Mouse (Mus musculus) thymus, postnatal 4 days (tissue): ENCODE measurements around the gene Tesk2.
A peak's percentile ranks its signal among the peaks of the same experiment; 100 is the strongest.
"Not testable (repeated sequence)": the region's sequence is repeated elsewhere in the genome, so short reads cannot be mapped to it uniquely, and the experiment has no call there.

Source experiments
- DNase-seq: peaks from one replicate; pipeline ENCODE4 v3.0.0; 2021

The Tesk2 gene

DNA sequence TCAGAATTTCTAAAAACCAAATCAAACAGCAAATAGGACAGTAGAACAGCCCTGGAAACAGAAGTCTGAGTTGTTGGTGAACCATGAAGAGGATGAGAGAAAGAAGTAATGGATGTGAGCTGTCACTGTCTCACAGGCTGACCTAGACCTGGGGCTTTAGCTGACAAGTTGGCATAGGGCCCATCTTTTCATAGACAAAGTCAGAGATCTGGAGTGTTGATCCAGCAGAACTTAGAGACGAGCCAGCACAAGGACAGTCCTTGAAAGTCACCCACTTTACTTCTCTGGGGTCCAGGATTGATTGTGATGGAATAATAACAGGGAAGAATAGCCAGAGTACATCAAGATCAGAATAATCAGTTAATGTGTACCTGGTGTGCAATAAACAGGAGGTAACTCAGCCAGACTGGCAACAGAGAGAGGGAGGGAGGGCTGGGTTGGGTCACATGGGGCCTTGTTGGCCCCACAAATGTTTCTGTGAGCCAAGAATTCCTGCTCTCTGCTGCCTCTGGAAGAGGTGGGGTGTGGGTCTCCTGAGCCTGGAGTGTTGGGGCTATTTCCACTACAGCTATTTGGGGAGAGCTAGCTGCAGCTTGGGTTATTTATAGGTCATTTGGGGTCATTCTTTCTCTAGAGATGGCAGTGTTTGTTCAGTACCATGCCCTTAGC is 75.8 kb downstream of the Tesk2 start:
- no peak for DNase-seq

DNA sequence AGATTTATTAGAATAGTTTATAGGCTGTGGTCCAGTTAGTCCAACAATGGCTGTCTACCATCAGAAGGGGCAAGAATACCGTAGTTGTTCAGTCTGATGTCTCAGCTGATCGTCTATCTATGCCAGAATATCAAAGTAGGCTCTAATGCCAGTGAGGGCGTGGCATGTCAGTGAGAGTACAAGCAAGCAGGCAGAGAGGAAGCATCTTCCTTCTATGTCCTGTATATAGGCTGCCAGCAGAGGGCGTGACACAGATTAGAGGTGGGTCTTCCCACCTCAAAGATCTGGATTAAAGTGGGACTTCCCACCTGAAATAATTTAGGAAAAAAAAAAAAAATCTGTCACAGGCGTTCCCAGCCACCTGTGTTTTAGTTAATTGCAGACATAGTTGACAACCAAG is 79.2 kb downstream of the Tesk2 start:
- DNase-seq = peak; percentile 62

DNA sequence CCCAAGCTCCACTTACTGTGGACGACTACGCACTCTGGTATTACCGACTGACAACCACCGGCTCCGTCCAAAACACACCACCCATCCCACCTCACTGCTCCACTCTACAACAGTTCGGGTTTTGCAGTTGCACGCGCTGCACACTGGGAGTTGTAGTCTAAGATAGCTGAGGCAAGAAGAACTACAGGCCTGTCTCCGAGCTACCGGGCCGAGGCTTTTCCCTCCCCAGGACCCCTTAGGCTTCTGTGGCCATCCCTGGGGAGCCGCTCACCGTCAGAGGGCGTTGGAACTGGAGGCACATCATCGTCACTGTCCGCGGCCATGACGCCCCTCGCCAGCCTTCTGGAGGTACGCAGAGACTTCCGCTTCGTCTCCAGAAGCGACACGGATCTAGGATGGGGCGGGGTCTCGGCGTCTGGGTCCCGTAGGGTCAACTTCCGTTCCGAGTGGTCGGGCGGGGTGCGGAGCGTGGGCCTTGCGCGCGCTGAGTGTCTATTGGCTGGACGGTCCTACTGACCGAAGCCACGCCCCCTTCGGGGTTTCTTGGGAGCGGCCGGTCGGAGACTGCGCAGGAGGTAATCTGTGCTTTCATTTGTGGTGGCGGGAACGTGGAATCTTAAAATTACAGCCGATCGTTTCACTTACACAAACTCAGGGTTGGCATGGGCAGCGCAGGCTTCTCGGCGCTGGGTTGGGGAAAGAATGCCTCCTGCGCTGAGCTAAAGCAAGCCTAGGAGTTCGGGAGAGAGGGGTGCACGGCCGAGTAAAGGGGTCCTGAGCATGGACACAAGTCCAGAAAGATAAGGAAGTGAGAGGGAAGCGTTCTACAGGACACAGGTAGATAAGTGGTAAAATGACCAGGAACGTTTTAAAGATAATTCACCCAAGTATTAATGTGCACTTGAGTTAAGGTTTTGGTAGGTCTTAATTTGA is 86.7 kb downstream of the Tesk2 start, which contains the start of the genes Toe1 and Mutyh:
Gene Toe1, minus strand, starts transcription at position 444 of the 933 bp plus-strand sequence.
Gene Mutyh, plus strand, starts transcription at position 527 of the 933 bp plus-strand sequence.
- peak; percentile 92 for DNase-seq

DNA sequence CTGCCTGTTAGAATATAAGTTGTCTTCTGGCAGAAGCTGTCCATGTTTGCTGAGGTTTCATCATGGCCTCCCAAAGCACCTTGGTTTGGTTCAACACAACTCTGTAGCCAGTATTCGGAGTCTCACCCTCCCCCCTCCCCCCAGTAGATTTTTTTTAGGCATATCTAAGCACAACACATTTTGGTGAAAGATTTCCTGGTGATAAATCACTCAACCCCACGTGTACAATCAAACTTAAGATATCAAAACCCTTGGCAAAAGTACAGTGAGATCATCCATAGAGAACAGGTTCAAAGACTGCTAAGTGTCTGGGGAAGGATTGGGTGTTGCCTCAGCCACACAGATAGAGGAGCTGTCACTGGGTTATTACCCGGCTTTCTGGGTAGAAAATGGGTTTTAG is 90.3 kb downstream of the Tesk2 start:
- no peak for DNase-seq

DNA sequence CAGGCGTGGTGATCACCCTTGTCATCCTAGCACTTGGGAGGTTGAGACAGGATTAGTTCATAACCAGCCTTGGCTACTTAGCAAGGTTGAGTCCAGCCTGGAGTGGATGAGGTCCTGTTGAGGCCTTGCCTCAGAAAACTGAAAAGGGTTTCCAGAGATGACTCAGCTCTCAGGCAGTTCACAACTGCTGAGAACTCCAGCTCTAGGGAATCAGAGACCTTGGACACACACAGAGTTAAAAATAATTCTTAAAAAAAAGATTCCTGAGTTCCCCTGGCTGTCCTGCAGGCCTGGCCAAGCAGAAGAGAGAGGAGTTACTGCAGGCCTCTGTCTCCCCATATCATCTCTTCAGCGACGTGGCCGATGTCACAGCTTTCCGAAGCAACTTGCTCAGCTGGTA is 94.5 kb downstream of the Tesk2 start:
- no peak for DNase-seq

DNA sequence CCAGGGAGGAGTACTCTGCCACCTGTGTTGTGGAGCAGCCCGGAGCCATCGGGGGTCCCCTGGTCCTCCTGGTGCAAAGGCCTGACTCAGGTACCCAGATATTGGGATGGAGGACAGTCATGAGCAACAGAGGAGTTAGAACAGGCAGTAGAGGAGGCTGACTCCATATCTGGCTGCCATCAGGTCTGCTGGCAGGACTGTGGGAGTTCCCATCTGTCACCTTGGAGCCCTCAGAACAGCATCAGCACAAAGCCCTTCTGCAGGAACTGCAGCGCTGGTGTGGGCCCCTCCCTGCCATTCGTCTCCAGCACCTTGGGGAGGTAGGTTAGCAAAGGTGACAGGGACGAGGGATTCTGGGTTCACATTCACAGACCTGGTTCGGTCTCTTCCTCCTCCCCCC is 96.7 kb downstream of the Tesk2 start:
- no peak for DNase-seq

DNA sequence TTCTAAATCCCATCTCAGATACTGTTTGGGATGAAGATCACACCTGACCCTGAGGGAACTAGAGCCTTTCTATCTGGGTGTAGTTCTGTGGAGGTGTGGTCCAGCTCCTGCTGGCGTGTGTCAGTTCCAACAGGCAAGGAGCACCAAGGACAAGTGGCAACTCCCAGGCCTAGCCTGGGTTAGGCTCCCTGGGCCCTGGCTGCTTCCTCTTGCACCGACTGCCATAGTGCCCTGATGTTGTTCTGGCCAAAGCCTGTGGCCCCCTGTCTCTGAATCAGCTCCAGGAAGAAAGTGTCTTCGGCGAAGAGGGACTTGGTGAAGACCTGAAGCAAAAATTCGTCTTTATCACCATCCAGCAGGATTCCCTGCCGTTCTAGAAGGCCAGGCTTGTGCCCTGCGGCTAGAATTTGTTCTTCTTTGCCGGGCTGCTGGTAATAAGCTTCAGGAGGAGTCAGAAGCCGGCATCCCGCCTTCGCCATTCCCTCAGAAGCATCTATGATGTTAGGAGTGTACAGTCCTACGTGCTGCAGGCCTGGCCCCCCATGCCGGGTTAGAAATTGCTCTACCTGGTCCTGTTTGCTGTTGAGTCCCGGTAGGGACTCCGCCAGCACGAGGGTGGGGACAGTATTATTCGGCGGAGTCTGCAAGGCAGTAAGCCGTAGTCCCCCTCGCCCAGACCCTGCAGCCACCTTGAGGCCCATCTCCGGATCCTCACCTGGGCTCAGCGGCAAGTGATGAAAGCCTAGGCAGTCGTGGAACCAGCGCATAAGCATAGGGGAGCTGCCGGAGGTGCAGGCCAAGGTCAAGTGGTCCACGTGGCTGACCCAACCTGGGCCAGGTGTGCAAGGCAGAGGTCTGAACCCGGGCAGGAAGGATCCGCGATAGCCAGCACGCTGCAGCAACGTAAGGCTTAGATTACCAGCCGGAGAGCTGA is 99.5 kb downstream of the Tesk2 start:
- no peak for DNase-seq

DNA sequence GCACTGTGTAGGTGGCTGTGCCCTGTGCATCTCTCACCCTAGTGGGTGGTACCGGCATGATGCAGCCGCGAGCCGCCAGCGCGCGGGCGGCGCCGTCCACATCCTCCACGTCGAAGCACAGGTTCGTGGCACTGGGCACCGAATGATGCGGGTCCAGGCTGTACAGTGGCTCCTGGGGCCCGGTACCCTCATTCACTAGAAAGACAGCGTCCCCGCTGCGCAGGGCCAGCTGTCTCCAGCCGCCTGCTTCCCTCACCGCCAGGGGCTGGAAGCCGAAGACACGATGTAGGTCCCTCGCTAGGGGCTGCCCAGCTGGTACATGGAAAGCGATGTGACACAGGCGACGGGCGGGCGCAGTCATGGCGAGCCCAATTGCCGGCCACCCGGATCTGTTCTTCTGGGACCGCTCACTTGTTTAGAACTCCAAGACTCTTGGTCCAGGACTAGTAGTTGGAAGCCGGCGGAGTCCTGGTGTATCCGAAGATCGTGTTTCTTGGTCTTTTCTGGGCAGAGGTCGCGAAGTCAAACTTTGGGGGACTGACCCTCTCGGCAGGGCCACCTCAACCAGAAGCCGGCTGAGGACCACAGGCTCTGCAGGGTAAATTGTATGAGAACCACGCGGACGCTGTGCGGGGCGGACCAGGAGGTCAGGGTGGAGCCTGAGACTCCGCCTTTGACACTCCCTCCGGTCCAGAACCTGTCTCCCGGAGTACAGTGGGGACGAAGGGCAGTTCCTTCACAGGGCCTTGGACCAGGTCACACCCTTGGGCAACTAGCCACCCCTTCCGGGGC is 100.3 kb downstream of the Tesk2 start:
- peak; percentile 63 for DNase-seq

DNA sequence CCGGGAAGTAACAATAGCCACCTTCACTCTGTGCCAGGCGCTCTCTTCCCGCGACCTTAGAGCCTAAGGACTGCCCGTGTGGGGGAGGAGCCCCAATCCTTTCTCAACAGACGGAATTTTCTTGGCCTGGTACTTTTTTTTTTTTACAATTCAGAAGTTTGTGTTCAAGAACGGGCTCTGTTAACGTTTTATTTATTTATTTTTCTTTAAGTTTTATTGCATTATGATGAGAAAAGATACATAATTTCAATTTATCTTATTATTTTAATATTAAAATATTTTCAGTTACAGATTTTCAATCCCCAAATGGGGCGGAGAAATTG is 100.9 kb downstream of the Tesk2 start, which contains the start of gene Hpdl:
Gene Hpdl, minus strand, starts transcription at position 14 of the 323 bp plus-strand sequence.
- no peak for DNase-seq

DNA sequence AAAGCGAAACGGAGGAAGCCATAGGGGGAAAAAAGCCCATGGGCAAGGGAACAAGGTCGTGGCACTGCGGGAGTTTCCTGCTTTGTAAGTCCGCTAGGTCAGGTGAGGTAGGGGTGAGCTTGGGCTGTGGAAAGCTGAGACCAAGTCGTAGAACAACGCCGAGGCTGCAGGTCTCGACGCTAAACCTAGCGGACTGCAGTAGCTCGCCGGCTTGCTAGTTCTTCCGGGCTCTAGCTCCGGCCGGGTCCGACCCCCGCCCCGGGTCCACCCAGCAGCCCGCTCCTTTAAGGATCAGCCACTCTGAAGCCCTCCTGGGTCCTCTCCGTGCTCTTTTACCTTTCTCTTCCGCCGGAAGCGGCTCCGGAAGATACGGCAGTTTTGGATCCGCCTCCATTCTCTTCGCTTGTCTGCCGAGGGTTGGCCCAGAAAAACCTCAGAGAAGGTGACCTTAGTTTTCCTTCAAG is 103.8 kb downstream of the Tesk2 start:
- peak; percentile 80 for DNase-seq

DNA sequence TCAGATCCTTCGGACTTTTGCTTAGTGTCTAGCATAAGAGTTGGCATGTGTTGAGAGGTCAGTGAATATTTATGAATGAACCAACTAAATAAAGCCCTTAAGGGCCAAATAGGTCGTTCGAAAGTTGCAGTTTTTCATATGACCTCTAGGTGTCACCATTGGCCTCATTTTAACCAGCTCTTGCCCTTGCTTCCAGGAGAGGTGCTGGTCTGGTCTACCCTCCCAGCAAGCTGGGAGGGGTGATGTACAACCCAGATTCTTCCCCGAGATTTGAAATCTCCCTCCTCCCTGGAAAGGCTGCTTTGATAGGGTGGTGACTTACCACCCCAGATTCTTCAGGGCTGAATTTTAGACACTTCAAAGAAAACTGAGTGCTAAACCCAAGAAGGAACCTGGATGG is 107.1 kb downstream of the Tesk2 start:
- no peak for DNase-seq

DNA sequence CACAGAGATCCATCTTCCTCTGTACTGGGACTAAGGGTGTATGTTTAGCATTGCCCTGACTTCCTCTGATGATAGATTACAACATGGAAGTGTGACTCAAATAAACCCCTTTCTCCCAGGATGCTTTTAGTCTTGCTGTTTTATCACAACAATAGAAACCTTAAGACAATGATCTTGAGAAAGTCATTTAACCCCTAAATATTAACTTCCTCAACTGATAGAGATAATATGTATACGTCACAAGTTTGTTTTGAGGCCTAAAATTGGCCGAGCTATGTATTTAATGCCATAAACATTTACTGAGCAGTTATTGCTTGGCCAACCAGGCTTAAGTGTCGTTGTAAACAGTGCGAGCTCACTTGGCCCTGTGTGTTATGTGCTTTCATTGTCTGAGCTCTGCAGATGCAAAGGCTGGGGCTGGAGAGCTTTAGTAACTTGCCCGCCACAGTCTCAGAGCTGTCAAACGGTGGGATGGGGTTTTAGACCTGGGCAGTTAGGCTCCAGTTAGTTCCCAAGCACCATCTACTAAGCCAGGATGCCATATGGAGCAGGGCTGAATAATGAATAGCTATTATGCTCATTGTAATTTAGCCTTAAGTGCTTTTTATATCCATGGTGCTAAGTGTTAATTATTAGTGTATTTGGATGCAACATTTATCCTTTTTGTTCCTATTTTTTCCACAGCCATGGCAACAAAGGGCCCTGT is 108.8 kb downstream of the Tesk2 start:
- no peak for DNase-seq

DNA sequence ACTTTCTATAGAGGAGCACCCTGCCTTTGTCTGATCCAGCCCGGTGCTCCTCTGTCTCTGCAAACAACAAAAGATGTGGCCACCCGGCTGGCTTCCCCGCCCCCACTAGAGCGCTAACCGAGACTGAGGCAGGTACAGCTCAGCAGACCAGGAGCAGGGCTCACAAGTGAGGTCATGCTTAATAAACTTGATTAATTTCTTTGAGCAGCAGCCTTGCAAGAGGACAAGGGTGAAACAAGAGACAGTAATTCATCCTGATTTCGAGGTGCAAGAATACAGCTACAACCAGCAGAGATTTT is 109.3 kb downstream of the Tesk2 start:
- DNase-seq = no peak

DNA sequence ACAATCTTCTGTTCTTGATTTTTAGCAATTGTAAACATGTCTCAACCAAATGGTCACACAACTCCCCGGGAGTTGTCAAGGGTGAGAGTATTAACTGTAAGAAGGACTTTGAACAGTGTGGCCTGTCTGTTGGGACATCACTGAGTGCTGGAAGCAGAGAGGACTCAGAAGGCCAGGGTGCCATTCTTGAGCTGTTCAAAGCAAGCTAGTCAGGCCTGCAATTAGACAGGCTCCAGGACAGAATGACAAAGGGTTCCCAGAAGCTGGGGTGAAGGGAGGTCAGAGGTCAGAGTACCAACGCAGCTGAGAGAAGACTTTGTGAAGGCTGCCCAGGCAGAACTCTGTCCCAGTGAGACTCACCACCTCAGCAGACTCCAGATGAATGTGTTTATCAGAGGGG is 118.3 kb downstream of the Tesk2 start:
- DNase-seq = no peak

DNA sequence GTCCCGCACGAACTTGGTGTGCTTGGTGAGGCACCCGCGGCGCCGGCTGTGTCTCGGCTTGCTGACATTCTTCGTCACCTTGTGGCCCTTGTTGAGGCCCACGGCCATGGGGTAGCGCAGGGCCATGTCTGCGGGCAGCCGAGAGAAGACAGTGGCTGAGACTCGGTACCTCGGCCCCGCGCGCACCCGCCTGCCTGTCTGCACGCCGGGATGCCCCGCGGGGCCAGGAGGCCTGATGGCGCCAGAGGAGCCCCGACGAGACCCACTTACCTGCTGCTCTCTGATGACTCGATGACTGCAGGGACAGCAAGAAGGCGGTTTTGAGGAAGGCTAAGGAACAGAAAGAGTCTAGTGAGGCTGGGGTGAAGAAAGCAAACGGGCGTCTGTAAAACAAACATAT is 119.3 kb downstream of the Tesk2 start:
- DNase-seq = not testable (repeated sequence)

DNA sequence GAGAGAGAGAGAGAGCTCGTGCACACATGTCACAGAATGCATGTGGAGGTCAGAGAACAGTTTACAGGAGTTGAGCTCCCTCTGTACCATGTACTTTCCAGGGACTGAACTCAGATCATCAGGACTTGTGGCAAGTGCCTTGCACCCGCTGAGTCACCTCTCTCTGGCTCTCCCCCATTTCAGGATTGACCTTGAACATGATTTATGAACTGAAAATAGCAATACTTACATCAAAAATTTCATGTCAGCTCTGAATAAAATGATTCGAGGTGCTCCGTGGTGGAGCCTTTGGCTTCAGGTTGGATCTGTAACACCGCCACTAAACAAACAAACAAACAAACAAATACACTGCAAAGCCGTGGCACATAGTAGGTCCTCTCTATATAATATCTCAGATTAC is 120.1 kb downstream of the Tesk2 start:
- DNase-seq = no peak

DNA sequence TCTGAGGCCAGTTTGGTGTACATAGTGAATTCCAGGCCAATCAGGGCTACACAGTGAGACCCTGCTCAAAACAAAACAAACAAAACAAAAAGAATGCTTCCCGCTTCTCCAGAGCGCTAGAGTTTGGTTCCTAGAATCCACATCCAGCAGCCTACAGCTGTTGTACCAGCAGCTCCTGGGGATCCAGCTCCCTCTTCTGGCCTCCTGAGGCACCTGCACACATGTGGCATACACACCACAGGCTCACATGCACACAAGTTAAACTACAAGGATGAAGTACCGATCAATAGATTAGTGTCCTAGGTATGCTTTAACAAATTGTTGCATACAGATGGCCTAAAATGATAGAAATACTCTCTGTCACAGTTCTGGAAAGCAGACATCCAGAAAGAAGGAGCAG is 123.6 kb downstream of the Tesk2 start:
- DNase-seq = no peak

DNA sequence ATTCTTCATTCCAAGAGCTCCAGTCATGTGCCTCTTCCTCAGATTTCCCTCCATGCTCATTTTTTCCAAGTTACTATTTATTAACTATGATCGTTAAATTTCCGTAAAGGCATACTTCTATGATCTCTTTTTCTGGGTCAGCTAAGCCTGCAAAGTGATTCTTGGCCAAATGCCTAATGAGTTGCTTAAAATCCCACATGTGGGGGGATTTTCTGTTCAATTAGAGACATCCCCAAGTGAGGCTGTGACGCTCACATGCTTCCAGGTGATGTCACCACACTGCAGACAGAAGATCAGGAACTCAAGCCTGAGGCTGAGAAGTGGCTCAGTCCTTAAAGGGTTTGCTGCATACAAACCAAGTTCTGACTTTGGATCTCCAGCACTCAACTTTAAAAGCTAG is 129.2 kb downstream of the Tesk2 start:
- no peak for DNase-seq

DNA sequence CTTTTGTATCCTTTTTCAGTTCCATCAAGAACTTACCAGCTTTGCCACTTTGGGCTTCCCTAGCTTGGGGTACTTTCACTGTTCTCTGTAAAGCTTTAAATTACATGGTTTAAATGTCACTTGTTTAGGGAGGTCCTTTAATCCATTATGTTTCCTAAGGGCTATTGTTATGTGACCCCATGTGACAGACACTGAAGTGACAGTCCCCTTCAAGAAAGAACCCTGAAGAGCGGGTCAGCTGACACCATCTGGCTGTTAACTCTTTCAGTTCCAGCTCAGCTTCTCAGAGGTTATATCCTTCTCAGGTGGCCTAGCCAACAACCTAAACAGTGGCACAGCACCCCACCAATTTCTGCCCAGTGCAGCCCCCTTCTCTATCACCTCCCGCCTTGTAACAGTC is 133.5 kb downstream of the Tesk2 start:
- no peak for DNase-seq
